Mouse (Mus musculus): Measurements from ENCODE around the gene Fgfr2.
"Not testable (repeated sequence)": the region's sequence is repeated elsewhere in the genome, so short reads cannot be mapped to it uniquely, and the experiment has no call there.

Gene Fgfr2

DNA sequence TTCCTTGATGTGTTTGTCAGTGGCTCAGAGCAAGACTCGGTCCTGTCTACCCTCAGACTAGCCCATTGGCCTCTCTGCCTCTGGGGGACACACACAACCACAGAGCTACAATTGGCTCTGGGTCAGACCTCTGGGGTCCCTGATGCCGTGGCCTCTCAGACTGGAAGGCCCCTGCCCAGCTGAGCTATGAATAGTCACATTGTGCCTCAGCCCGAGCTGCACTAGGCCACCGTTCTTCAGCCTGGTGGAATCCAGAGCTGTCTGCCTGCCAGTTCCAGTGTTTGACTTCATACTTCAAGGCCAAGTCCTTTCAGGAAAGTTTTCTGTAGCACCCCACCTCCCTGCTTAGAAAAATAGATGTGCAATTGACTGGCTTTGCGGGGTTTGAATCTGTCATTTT, 434.4 kb downstream of the Fgfr2 start:
- DNase-seq (ENCODE audit: low spot score) = no peak

- DNase-seq (ENCODE audit: low spot score) = no peak
Measured at GRCm38 (mm10) chr7:132687897-132688296, 435.3 kb downstream of the Fgfr2 start.

DNA sequence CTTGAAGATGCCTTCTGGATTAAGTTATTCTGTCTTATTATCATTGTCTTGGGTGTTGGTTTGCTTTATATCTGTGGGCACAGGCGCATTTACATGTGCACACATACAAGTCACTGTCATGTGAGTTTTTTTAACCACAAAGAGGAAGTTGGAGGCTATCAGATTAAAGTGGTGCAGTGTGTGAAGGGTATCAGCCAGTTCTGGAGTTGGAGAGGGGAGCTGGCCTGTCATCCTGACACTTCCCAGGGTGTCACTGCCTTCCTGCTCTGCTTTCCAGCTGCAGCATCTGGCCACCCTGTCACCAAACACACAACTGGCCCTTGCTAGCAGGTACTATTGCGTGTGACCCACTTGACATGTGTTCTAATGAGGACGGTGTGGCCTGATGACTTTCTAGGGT, 436.6 kb downstream of the Fgfr2 start:
- peak; percentile 34 for DNase-seq (ENCODE audit: low spot score)

DNA sequence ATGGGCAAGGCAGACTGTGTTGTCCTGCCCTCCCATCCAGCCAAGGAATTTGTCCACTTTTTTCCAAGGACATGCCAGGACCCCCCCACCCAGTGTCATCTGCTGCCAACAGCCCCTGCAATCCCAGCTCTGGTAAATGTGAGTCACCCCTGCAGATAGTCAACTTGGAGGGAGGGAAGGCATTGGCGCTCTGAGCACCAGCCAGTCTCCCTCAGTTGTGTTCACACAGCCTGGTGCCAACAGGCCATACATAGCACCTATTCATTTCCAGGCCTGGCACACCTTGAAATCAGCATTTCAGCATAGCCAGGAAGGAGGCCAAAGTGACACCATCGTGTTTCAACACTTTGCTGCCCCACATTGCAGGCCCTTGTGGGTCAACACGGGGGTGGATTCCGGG, 439.2 kb downstream of the Fgfr2 start:
- DNase-seq (ENCODE audit: low spot score) = no peak

DNA sequence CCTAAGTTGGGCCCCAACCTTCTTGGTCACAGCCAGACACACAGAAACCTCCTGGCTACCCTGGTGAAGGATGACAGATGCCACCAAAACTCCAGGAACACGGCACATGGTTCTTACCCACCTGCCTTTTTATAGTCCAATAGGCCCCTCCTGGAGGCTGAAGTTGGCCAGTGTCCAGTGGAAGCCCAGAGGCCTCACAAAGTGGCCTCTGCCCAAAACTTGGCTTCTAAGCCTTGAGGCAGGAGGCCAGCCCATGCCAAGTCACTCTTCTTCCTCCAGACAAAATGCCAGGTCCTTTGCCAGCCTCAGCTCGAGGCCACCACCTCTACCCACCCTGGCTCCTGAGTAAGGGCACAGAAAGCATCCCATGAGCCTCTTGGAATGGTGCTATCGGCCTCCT, 440.2 kb downstream of the Fgfr2 start:
- no peak for DNase-seq (ENCODE audit: low spot score)

- DNase-seq (ENCODE audit: low spot score) = no peak
Measured at GRCm38 (mm10) chr7:132682336-132682735, 440.8 kb downstream of the Fgfr2 start.

DNA sequence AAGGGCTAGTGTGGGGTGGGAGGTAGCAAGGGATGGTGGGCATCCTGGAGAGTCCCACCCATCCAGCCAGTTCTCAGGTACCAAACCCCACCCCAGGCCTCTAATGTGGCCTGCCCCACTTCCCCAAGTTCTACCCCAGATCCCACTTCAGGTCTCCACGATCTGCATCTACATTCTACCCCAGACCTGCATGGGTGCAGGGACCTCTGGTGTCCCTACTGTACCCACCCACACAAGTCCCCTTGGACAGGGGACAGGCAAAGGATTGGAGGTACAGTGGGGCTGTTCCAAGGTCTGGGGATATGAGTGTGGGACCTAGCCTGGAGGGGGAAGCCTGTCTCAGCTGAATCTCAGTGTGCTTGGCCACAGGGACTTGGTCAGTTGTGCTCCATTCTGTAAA, 441.3 kb downstream of the Fgfr2 start:
- no peak for DNase-seq (ENCODE audit: low spot score)

DNA sequence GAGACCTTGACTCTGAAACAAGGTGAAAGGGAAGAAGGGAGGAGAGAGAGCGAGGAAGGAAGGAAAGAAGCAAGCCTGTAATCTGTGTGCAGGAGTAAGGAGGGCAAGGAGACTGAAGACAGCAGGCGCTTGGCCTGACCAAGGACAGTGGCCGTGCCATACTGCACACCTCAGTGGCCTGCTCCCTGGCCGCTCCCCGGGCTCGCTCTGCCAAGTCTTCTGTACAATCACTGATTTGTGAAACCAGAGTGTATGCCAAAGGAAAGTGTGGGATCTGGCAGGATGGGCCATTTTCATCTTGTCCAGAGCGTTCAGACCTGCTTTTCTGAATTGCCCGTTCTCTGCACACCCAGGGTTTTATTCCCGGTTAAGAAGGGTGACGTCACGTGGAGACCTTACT, 441.9 kb downstream of the Fgfr2 start:
- DNase-seq (ENCODE audit: low spot score) = no peak

- DNase-seq (ENCODE audit: low spot score) = no peak
Measured at GRCm38 (mm10) chr7:132679549-132679948, 443.6 kb downstream of the Fgfr2 start.

DNA sequence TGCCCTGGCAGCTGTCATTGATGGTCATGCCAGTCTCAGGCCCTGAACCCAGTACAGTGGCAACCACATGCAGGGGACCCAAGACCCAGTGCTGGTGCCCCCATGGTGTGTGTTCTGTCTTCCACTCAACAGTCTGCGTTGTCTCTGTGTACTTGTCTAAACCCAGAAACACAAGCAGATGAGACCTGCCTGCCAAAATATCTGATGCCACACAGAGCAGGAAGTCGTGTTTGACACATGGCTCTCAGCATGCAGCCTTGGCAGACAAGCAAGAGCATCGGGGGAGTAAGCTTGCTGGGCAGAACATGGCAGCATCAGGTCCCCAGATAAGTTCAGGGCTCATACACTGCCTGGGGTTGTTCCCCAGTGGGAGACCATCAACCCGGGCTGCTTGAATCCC, 444.0 kb downstream of the Fgfr2 start:
- no peak for DNase-seq (ENCODE audit: low spot score)

- no peak for DNase-seq (ENCODE audit: low spot score)
Measured at GRCm38 (mm10) chr7:132675922-132676321, 447.2 kb downstream of the Fgfr2 start.

GRCm38 (mm10) chr7:132673931-132674755, 449.0 kb downstream of the Fgfr2 start:
- no peak for DNase-seq (ENCODE audit: low spot score)

- DNase-seq (ENCODE audit: low spot score) = peak; percentile 37
Measured at GRCm38 (mm10) chr7:132672481-132672959, 450.6 kb downstream of the Fgfr2 start.

- DNase-seq (ENCODE audit: low spot score) = no peak
Measured at GRCm38 (mm10) chr7:132670863-132671165, 452.3 kb downstream of the Fgfr2 start.

DNA sequence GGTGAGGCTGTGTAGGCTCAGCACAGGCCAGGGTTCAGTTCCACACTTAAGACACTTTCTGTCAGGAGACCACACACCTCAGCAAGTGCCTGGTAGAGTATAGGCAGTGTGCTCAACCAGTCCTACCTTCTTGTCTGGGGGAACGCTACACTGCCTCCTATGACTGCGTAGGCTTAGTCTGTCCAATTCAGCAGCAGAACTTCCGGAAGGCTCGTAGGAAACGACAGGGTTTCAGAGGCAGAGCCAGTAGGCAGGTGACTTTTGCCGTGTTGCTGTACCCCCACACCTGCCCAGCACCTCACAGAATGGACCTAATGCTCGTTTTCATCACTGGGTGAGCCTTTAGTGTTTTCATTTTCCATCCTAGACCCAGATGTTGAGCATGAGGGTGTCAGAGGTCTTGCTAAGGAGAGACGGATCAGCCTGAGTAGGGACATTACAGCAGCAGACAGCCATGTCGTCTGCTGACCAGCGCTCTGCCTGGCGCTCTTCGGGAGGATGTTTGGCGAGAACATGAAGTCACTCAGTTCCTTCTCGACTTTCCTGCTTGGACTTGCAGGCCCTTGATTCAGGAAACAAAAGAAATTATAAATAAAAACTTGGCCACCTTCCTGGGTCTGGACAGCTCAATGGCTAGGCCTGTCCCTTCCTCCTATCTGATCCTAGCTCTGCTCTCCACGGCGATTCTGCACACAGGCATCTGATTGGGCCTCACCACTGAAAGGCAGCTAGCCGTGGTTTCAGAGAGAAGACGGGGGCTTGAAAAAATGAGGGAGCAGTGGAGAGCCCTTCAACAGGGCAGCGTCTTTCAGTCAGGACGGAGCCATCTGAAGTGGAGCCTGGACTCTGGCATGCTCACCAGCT, 452.9 kb downstream of the Fgfr2 start:
- DNase-seq (ENCODE audit: low spot score) = no peak

DNA sequence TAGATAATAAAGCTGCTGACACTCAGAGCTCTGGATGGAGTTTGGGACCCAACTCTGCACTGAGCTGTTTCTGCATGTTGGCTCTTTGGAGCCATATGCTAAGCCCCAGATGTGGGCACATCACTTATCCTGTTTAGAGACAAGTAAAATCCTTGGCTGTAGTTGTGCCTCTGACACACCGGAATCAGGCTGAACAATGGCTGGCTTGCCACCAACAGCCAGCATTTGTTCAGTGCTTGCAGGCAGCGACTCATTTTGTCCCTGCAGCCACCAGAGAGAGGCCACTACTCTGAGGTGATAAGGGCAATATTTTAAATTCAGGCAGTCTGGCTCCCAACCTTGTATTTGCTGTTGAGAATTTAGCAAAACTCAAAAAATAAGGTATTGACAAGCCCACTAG, 454.5 kb downstream of the Fgfr2 start:
- DNase-seq (ENCODE audit: low spot score) = no peak

DNA sequence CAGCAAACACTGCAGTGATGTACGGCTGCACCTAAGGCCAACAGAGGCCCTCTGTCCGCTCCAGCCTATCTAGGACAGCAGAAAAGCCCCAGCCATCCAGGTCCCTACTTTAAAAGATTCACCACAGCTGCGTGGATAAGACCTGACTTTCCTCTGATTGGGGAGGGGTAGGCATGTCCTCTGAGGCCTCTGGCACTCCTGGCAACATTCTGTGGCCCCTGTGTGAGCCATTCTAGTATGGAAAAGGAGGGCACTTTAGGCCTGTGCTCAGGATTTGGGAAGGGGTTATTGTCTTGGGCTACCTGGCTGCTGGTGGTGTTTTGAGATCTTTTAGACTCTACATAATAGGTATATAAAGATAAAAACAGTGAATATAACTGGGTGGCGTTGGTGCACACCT, 456.6 kb downstream of the Fgfr2 start:
- DNase-seq (ENCODE audit: low spot score) = no peak

- no peak for DNase-seq (ENCODE audit: low spot score)
Measured at GRCm38 (mm10) chr7:132665664-132666382, 457.3 kb downstream of the Fgfr2 start.

GRCm38 (mm10) chr7:132664815-132665214, 458.3 kb downstream of the Fgfr2 start:
- no peak for DNase-seq (ENCODE audit: low spot score)

DNA sequence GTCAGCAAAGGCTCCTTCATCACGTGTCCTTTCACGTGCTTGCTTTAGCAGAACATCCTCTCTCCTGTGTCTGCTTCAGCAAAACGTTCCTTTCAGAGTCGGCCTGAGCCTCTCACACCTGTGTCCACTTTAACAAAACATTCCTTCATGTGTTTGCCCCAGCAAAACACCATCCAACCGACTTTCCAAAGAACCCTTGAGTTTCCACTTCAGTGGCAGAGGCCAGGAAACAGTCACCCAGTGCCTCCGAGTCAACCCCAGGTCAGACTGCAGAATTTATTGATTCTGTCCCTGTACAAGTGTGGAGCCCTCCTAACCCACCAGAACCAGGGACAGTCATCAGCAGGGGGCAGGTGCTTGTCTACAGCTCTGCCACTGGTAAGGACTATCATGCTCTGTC, 460.3 kb downstream of the Fgfr2 start:
- not testable (repeated sequence) for DNase-seq (ENCODE audit: low spot score)

DNA sequence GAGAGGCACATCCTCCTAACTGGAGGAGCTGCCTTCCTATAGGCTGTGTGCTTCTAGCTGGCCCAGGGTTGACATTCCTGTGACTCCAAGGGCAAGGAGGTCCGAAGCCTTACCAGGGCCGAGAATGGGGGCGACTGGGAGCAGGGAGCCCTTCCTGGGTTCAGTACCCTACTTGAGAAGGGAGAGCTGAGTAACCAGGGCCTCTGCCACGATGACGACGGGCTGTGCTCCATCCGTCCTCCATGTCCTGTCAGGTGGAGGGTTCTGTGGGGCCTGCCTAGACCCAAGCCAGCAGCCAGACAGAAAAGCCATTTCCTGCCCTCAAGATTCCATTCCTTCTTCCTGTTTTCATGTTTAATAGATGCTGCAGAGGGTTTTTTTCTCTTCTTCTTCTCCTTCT, 463.5 kb downstream of the Fgfr2 start:
- DNase-seq (ENCODE audit: low spot score) = no peak

GRCm38 (mm10) chr7:132658688-132659087, 464.5 kb downstream of the Fgfr2 start:
- DNase-seq (ENCODE audit: low spot score) = no peak

DNA sequence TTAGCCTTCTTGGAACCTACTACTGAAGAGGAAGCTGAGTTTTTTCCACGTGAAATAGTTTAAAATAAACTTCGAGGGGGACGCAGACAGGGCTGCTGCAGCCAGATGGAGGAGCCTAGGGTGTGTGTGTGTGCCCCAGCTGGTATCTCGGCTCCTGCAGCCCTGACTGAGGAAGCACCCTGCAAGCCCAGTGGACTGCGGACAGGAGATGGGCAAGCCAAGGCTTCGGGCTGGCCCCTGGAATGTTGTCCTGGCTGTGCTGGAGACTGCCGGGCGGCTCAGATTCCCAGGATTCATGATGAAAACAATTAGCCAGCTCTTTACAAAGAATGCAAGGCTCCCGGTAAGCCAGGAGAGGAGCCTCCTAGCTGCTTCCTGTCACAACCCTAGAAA, 465.1 kb downstream of the Fgfr2 start:
- DNase-seq (ENCODE audit: low spot score) = no peak

Data from T-cell, adult 2 months (primary cell).